Mouse (Mus musculus) cortical plate, adult 2 months (tissue): ENCODE results near the gene Cry1.

ENCODE experiments used
- CTCF ChIP-seq: fragments of 200-500 bp; IDR thresholded peaks from 2 replicates; pipeline ENCODE4 v1.5.1; 2011; ENCODE audit warnings: mild to moderate bottlenecking, control low read depth, low read length; ENCODE audit not compliant: insufficient read depth; ENCODE audit errors: extremely low read depth
- POLR2A ChIP-seq: fragments of 200-500 bp; IDR thresholded peaks from 2 replicates; pipeline ENCODE4 v1.6.1; 2011; ENCODE audit warnings: mild to moderate bottlenecking, low read length, control low read depth; ENCODE audit not compliant: insufficient read depth; ENCODE audit errors: extremely low read depth

GRCm38 (mm10) chr10:85214847-85215246 is 30.0 kb upstream of the Cry1 start:
- TF ChIP-seq CTCF: peak; percentile 42; the same call in 1 of the 2 replicates
- TF ChIP-seq POLR2A: no peak
